Mouse (Mus musculus): Measurements from ENCODE around the gene Nudt9. TPM values are rescaled to one million over a fixed set of nuclear protein-coding genes. Genes with fewer than 3 reads are reported as not detected.
A peak's percentile ranks its signal among the peaks of the same experiment; 100 is the strongest.

Gene Nudt9
- polyA plus RNA-seq, 1 experiment from 2014 or later: 57.0 TPM

DNA sequence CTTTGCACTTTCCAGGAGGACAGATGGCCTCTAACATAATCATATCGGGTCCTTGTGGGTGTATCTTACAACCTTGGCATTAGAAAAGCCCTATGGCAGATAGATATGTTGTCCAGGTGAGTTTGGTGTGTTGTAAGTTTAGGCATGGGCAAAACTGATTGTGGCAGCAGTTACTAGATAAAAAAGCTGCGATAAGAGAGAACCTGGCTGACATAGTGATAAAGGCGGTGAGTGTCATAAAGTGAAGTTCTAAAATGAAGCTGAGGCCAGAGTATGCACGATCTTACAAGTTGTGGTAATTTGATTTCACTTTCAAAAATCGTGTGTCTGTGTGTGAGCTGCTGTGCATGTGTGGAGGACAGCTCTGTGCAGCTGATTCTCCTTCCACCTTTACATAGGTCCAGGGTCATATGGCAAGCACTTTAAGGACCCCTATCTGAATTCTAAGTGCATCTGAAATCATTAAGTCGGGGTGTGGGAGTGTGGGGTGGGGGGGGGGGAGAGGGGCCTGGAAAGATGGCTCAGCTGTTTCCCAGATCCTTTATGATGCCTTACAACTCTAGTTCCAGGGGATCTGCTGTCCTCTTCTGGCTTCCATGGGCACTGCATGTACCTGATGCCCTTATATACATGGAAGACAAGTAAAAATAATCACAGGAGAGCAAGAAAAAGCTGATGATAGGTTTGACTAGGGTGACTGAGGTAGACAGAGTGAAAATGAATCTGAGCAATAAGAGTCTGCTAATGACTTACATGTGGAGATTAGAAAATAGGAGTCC, 6.8 kb upstream of the Nudt9 start:
- WGBS: 61% methylated on average over 6 of the region's 6 CpGs
- Histone ChIP-seq H3K9me3 (no peaks in the 10 kb centered on the region), H3K27ac (no peak overlapping the region), H3K4me3 (no peak overlapping the region), H3K27me3 (no peaks in the 10 kb centered on the region), H3K9ac (no peak overlapping the region), H3K36me3 (no peaks in the 10 kb centered on the region), H3K4me1 (0 out of 2 replicates have a peak, but pooled peaks cover 3% of the 10 kb centered on the region), H3K4me2 (no peak overlapping the region)
- ATAC-seq (ENCODE audit: insufficient number of reproducible peaks, low FRiP score, low TSS enrichment, low read depth): no peak

DNA sequence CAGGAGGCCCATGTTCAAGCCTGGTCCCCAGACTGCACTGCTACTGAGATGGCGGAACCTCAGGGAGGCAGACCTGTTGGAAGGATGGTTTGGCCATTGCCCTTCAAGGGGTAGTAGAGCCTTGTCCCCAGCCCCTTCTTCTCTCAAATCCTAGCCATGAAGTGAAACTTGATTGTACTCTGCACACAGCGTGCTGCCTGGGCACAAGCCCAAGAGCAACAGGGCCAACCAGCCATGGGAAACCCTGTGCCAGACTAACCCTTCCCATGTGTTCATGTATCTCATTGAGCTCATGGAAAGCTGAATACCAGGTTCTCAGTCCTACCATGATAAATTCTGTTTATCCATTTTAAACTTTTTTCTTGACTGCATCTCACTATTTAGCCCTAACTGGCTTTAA, 3.2 kb upstream of the Nudt9 start:
- H3K36me3 ChIP-seq: no peaks in the 10 kb centered on the region
- H3K4me1 ChIP-seq: peaks cover 11% of the 10 kb centered on the region
- H3K4me3 ChIP-seq: no peak overlapping the region
- H3K27ac ChIP-seq: peak overlapping the region; percentile 59
- no peaks in the 10 kb centered on the region for H3K9me3 ChIP-seq
- no peaks in the 10 kb centered on the region for H3K27me3 ChIP-seq
- 58% methylated on average over 2 of the region's 2 CpGs for WGBS
- no peak overlapping the region for H3K4me2 ChIP-seq
- ATAC-seq (ENCODE audit: insufficient number of reproducible peaks, low FRiP score, low TSS enrichment, low read depth): no peak
- no peak overlapping the region for H3K9ac ChIP-seq

DNA sequence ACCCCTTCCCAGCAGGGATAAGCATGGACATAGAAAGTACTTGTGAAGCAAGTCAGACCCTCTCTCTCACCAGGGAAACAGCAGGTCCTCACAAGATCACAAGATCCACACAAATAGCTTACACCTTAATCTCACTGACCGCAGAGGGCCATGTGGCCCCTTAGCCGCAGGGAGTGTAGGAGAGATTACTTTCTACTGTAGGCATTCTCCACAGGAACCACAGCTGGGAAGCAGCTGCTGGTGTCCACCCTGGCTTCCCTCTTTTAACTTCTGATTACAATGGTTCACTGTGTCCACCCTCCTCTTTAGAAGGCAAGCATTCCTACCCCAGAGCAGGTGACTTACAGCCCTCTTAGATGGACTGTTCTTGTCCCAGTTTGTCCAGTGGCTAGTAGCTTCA, 2.4 kb upstream of the Nudt9 start:
- ATAC-seq (ENCODE audit: insufficient number of reproducible peaks, low FRiP score, low TSS enrichment, low read depth): no peak
- 40% methylated on average over 2 of the region's 2 CpGs for WGBS

GRCm38 (mm10) chr5:104047200-104048105, 1.3 kb downstream of the Nudt9 start:
- H3K27me3 ChIP-seq: no peaks in the 10 kb centered on the region
- no peak for ATAC-seq (ENCODE audit: insufficient number of reproducible peaks, low FRiP score, low TSS enrichment, low read depth)
- H3K4me1 ChIP-seq: peaks cover 15% of the 10 kb centered on the region
- peak overlapping the region; percentile 80 for H3K4me3 ChIP-seq
- peaks cover 21% of the 10 kb centered on the region for H3K36me3 ChIP-seq
- peak overlapping the region; percentile 70 for H3K4me2 ChIP-seq
- 3% methylated on average over 19 of the region's 19 CpGs for WGBS
- H3K27ac ChIP-seq: peak overlapping the region; percentile 91
- H3K9ac ChIP-seq: peak overlapping the region; percentile 64
- H3K9me3 ChIP-seq: no peaks in the 10 kb centered on the region

More for the DNA sequence above, 2.4 kb upstream of the Nudt9 start:
- Histone ChIP-seq H3K4me2 (no peak overlapping the region), H3K27me3 (no peaks in the 10 kb centered on the region), H3K27ac (no peak overlapping the region; the same call in 1 of the 2 replicates), H3K4me1 (peaks cover 15% of the 10 kb centered on the region), H3K4me3 (no peak overlapping the region), H3K9me3 (no peaks in the 10 kb centered on the region), H3K9ac (no peak overlapping the region), H3K36me3 (no peaks in the 10 kb centered on the region)

DNA sequence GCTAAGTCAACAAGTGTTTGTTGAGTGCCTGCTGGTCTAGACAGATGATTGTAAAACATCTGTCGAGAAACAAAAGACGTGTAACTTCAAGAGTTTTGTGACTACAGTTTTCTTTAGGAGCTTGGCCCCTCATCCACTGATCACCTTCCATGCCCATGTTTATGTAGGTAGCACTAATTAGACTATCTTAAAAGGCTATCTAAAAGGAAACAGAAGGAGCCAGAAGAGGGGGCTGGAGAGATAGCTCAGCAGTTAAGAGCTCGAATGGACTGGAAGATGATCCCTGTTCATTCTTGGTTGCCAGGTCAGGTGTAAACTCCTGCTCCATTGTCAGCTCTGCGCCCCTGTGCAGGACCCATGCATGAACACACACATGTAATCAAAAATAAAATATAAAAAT, 2.0 kb downstream of the Nudt9 start:
- Histone ChIP-seq H3K4me2 (peak overlapping the region; percentile 70), H3K9me3 (no peaks in the 10 kb centered on the region), H3K27me3 (no peaks in the 10 kb centered on the region), H3K9ac (no peak overlapping the region), H3K27ac (no peak overlapping the region), H3K4me3 (peak overlapping the region; percentile 80), H3K4me1 (peaks cover 15% of the 10 kb centered on the region), H3K36me3 (peaks cover 23% of the 10 kb centered on the region)
- no peak for ATAC-seq (ENCODE audit: insufficient number of reproducible peaks, low FRiP score, low TSS enrichment, low read depth)
- 43% methylated on average over 4 of the region's 4 CpGs for WGBS

DNA sequence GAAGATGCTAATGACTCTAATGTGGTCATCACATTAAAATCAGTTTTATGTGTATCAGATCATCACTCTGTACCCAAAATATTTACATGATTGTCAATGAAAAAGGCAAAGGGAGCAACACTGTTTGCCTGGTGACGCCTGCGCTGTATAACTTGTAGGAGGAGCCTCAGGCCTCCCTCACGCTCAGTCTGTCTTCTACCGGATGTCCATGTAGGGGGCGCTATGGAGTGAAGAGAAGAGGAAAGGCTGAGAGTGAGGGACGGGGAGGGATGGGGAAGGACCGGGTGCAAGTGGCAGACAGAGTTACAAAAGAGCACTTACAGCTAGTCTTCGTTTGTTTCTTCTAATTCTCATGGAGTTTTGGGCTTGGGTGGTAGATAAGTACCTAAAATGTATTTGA, 6.8 kb downstream of the Nudt9 start:
- WGBS: 68% methylated on average over 8 of the region's 8 CpGs
- no peak overlapping the region for H3K4me2 ChIP-seq
- no peak overlapping the region for H3K27ac ChIP-seq
- H3K9ac ChIP-seq: no peak overlapping the region
- H3K4me3 ChIP-seq: no peak overlapping the region
- no peak for ATAC-seq (ENCODE audit: insufficient number of reproducible peaks, low FRiP score, low TSS enrichment, low read depth)
- no peaks in the 10 kb centered on the region for H3K9me3 ChIP-seq
- H3K27me3 ChIP-seq: no peaks in the 10 kb centered on the region
- peaks cover 28% of the 10 kb centered on the region for H3K36me3 ChIP-seq
- peaks cover 4% of the 10 kb centered on the region for H3K4me1 ChIP-seq

DNA sequence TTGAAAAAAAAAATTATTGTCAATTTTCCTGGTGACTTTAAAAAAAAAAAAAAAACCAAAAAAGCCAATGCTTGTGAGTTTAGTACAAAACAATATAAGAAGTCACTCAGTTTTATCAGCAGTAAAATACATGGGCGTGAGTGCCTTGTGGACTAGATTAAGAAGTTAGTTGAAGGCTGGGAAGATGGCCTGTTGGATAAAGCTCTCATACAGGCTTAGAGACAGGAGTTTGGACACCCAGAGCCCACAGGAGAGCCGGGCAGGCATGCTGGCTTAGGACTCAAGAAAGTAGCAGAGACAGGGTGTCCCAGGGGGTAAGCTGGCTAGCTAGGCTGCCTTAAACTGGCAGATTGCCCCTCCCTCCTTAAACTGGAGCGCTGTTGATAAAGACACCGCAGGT, 8.8 kb downstream of the Nudt9 start:
- no peak overlapping the region for H3K4me2 ChIP-seq
- no peaks in the 10 kb centered on the region for H3K27me3 ChIP-seq
- no peaks in the 10 kb centered on the region for H3K9me3 ChIP-seq
- 95% methylated on average over 4 of the region's 4 CpGs for WGBS
- no peak overlapping the region for H3K9ac ChIP-seq
- H3K27ac ChIP-seq: no peak overlapping the region
- ATAC-seq (ENCODE audit: insufficient number of reproducible peaks, low FRiP score, low TSS enrichment, low read depth): no peak
- H3K36me3 ChIP-seq: peaks cover 44% of the 10 kb centered on the region
- H3K4me3 ChIP-seq: no peak overlapping the region
- H3K4me1 ChIP-seq: no peaks in the 10 kb centered on the region

- H3K27me3 ChIP-seq: no peaks in the 10 kb centered on the region
- no peaks in the 10 kb centered on the region for H3K4me1 ChIP-seq
- ATAC-seq (ENCODE audit: insufficient number of reproducible peaks, low FRiP score, low TSS enrichment, low read depth): no peak
- WGBS: 89% methylated on average over 4 of the region's 4 CpGs
- no peaks in the 10 kb centered on the region for H3K9me3 ChIP-seq
- H3K9ac ChIP-seq: no peak overlapping the region
- H3K27ac ChIP-seq: no peak overlapping the region
- no peak overlapping the region for H3K4me3 ChIP-seq
- peaks cover 45% of the 10 kb centered on the region for H3K36me3 ChIP-seq
- H3K4me2 ChIP-seq: no peak overlapping the region
Observed at GRCm38 (mm10) chr5:104055816-104056215, 9.7 kb downstream of the Nudt9 start.

DNA sequence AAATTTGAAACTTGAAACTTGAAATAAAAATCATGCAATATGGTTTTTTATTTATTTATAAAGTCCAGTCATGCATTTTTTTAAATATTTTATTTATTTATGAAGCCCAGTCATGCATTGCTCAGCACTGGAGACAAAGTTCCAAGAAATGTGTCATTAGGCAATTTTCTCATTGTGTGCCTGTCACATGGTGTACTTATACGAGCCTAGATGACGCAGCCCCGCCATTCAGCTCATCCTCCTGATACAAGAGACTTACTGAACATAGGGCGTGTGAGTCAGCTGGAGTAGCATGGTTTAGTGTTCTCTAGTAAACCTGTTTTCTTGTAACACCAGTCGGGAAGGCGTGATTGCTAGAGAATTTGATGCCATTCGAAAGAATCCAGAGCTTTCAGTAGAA, 10.2 kb downstream of the Nudt9 start:
- H3K27me3 ChIP-seq: no peaks in the 10 kb centered on the region
- no peak overlapping the region for H3K4me3 ChIP-seq
- H3K4me2 ChIP-seq: no peak overlapping the region
- no peaks in the 10 kb centered on the region for H3K4me1 ChIP-seq
- H3K27ac ChIP-seq: no peak overlapping the region
- WGBS: 82% methylated on average over 7 of the region's 7 CpGs
- no peak for ATAC-seq (ENCODE audit: insufficient number of reproducible peaks, low FRiP score, low TSS enrichment, low read depth)
- peaks cover 45% of the 10 kb centered on the region for H3K36me3 ChIP-seq
- H3K9ac ChIP-seq: no peak overlapping the region
- no peaks in the 10 kb centered on the region for H3K9me3 ChIP-seq

- no peak for ATAC-seq (ENCODE audit: insufficient number of reproducible peaks, low FRiP score, low TSS enrichment, low read depth)
- Histone ChIP-seq H3K4me1 (no peaks in the 10 kb centered on the region), H3K36me3 (peaks cover 49% of the 10 kb centered on the region), H3K27ac (no peak overlapping the region), H3K4me3 (no peak overlapping the region), H3K9ac (no peak overlapping the region), H3K27me3 (no peaks in the 10 kb centered on the region), H3K4me2 (no peak overlapping the region), H3K9me3 (no peaks in the 10 kb centered on the region)
- whole genome bisulfite sequencing: 66% methylated on average over 15 of the region's 15 CpGs
Observed at GRCm38 (mm10) chr5:104058021-104058420, 11.9 kb downstream of the Nudt9 start.

DNA sequence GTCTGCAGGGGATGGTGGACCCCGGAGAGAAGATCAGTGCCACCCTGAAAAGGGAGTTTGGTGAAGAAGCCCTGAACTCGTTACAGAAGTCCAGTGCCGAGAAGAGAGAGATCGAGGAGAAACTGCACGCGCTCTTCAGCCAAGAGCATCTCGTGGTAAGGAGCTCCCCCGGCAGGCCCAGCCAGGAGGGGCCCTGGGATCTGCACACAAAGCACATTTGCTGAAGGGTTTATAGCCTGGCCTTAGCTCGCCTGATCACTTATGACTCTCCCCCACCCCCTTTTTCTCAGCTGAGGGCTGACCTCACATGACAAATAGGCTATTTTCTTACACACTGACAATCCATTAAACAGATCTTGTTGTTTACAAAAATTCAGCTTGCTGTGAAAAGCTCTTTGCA, 13.5 kb downstream of the Nudt9 start:
- Histone ChIP-seq H3K9ac (no peak overlapping the region), H3K27ac (no peak overlapping the region)
- 77% methylated on average over 9 of the region's 9 CpGs for WGBS

DNA sequence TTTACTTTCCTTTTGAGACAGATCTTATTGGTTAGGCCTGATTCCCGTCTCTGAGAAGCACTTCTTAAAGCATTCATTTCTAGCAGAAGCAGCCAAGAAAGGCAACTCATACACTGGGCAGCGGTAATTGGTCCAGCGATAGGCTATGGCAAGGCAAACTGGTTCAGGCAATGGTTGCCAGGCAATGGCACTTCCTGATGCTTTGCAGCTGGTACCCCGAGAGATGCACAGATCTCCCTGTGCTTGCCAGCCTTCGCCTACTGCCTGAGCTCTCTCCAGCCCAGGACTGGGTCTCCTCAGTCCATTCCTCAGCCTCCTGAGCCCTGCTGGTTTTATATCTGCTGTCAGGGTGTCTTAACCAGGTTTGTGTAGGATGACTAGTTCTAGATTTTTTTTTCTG, 14.3 kb downstream of the Nudt9 start:
- no peak for ATAC-seq (ENCODE audit: insufficient number of reproducible peaks, low FRiP score, low TSS enrichment, low read depth)
- peaks cover 56% of the 10 kb centered on the region for H3K36me3 ChIP-seq
- H3K4me3 ChIP-seq: no peak overlapping the region
- H3K27ac ChIP-seq: no peak overlapping the region
- no peaks in the 10 kb centered on the region for H3K27me3 ChIP-seq
- 88% methylated on average over 5 of the region's 5 CpGs for WGBS
- no peaks in the 10 kb centered on the region for H3K4me1 ChIP-seq
- H3K9me3 ChIP-seq: no peaks in the 10 kb centered on the region
- H3K4me2 ChIP-seq: no peak overlapping the region
- H3K9ac ChIP-seq: no peak overlapping the region

More for the DNA sequence above, 13.5 kb downstream of the Nudt9 start:
- H3K36me3 ChIP-seq: peaks cover 57% of the 10 kb centered on the region
- H3K4me3 ChIP-seq: no peak overlapping the region
- H3K27me3 ChIP-seq: no peaks in the 10 kb centered on the region
- no peaks in the 10 kb centered on the region for H3K4me1 ChIP-seq
- no peak overlapping the region for H3K4me2 ChIP-seq
- ATAC-seq (ENCODE audit: insufficient number of reproducible peaks, low FRiP score, low TSS enrichment, low read depth): no peak
- no peaks in the 10 kb centered on the region for H3K9me3 ChIP-seq

Measured in limb, embryonic 15.5 days (tissue).